Mouse (Mus musculus) layer of hippocampus, postnatal 10 days (tissue): Measurements from ENCODE around the gene Chst12. TPM values are rescaled to one million over a fixed set of nuclear protein-coding genes. Genes with fewer than 3 reads are reported as not detected.

Source experiments
- DNase-seq, 2 experiments: peaks; one replicate each; pipeline ENCODE4 v3.0.0; 2021; ENCODE audit warnings: low spot score in 2 of 2
- total RNA-seq, 2 experiments: library from RNA; stranded (reverse); gene quantifications; 2 replicates each; pipeline ENCODE4 v1.2.3; 2021

Gene Chst12
- total RNA-seq, 2 experiments from 2014 or later, result 17.8 to 21.3 TPM

GRCm38 (mm10) chr5:140570223-140570870 is 65.0 kb downstream of the Chst12 start:
- DNase-seq, result no peak

- DNase-seq, result no peak
Measured at GRCm38 (mm10) chr5:140571201-140571600, 65.9 kb downstream of the Chst12 start.

GRCm38 (mm10) chr5:140571673-140572072 is 66.3 kb downstream of the Chst12 start:
- peak; percentile 53 to 63 for DNase-seq

- DNase-seq, result no peak
Measured at GRCm38 (mm10) chr5:140572611-140573010, 67.3 kb downstream of the Chst12 start.

Other genes with a start within 250 kb of the Chst12 start
- 10 to 100 TPM; 20.1 to 20.7 TPM for gene Mad1l1, start 184.0 kb upstream of the Chst12 start, total RNA-seq
- gene Nudt1, start 183.9 kb upstream of the Chst12 start, total RNA-seq, result 1 to 10 TPM; 5.8 to 7.5 TPM
- gene Mrm2, start 173.7 kb upstream of the Chst12 start, total RNA-seq, result 1 to 10 TPM; 8.4 to 9.4 TPM
- gene Snx8, start 116.3 kb upstream of the Chst12 start, total RNA-seq, result 10 to 100 TPM; 14.9 to 15.5 TPM
- gene Eif3b, start 86.2 kb upstream of the Chst12 start, total RNA-seq, result 100 to 1,000 TPM; 126 to 128 TPM
- not detected for gene Gm4869, start 59.9 kb upstream of the Chst12 start, total RNA-seq
- gene Grifin, start 59.5 kb downstream of the Chst12 start, total RNA-seq, result not detected
- 10 to 100 TPM; 29.3 to 38.8 TPM for gene Lfng, start 101.8 kb downstream of the Chst12 start, total RNA-seq
- gene Ttyh3, start 143.5 kb downstream of the Chst12 start, total RNA-seq, result 100 to 1,000 TPM; 371 to 388 TPM
- 10 to 100 TPM; 53.7 to 54.5 TPM for gene Iqce, start 196.8 kb downstream of the Chst12 start, total RNA-seq
- 10 to 100 TPM; 27.6 to 28.5 TPM for gene Brat1, start 199.5 kb downstream of the Chst12 start, total RNA-seq
- 10 to 100 TPM; 27.1 to 28.8 TPM for gene Amz1, start 218.6 kb downstream of the Chst12 start, total RNA-seq